Mouse (Mus musculus) Patski (cell line): Measurements from ENCODE around the gene Odf3. TPM values are rescaled to one million over a fixed set of nuclear protein-coding genes. Genes with fewer than 3 reads are reported as not detected.

Experiments used
- ATAC-seq: fragments of 100-300 bp; one replicate; pipeline ENCODE4 v1.8.0; 2021
- CTCF ChIA-PET: fragments of 350-600 bp; sonication (Branson Sonifier 250); formaldehyde crosslinking; loops from one replicate; lab custom pipeline; 2022; ENCODE audit warnings: inconsistent platforms; lab: Charles Lee
- POLR2A ChIA-PET: fragments of 350-600 bp; sonication (Branson Sonifier 250); formaldehyde crosslinking; loops from one replicate; lab custom pipeline; 2022; ENCODE audit warnings: antibody characterized with exemption, inconsistent platforms; lab: Charles Lee
- DNase-seq: peaks from one replicate; pipeline ENCODE4 v3.0.0-alpha.2; 2011; ENCODE audit warnings: low read depth, low spot score
- H3K27me3 ChIP-seq: fragments of 371-371 bp; one replicate; pipeline ENCODE4 v1.5.1; 2021
- CTCF ChIP-seq: fragments of 100-300 bp; IDR thresholded peaks from one replicate; pipeline ENCODE4 v1.5.1; 2021
- in situ Hi-C: fragments of 300-500 bp; cut with MboI; formaldehyde crosslinking; loops from 3 replicates; pipeline ENCODE4 v1.11.1; 2018; ENCODE audit warnings: low pct_unique_long_range_greater_than_20kb, mixed read lengths
- polyA plus RNA-seq: library from polyadenylated mRNA; unstranded; gene quantifications from one replicate; pipeline ENCODE4 v1.2.3, GENCODE M21; 2021

Gene Odf3
- 0.31 TPM for polyA plus RNA-seq

DNA sequence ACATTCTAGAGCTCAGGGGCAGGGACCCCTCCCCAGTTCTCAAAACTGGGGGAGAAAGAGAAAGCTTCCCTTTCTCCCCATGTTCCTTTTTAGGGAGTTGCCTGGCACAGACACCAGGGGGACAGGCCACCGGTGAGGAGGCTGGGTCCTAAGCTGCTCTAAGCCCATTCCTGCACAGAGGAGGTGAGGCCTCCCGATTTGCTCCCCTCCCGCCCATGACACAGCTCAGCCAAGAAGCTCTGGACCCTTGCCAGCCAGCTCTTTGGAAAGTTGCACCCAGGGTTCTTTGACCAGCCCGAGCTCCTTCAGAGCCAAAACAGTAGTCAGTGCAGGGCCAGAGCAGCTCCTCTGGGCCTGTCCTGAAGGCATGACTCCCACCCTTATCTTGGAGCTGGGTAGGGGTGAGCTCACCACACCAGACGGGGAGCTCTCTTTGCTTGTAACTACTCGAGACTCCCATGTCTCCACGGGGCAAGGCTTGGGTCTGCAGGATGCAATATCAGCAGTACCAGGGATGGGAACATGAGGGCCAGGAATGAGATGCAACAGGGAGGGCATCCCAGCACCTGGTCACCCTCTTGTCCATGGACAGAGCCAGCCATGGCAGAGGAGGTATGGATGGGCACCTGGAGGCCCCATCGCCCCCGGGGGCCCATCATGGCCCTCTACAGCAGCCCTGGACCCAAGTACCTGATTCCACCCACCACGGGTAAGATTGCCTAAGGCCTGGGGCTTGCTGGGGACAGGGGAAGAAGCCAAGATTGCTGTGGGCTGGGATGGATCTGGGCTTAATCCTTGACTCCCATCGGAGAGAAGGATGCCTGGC, at the start of gene Odf3:
Gene Odf3, plus strand, starts transcription at position 51 of the 826 bp plus-strand sequence.
- TF ChIP-seq CTCF = no peak
- ATAC-seq = no peak
- ChIA-PET CTCF (interaction anchor here (1.1 to 1.9 kb wide), 4 partner anchors 56 to 161 kb away, joined by 3 to 6 read pairs (median 4); no protein-coding TSS in a partner anchor), POLR2A (interaction anchor here (1.3 to 1.4 kb wide), 2 partner anchors 9 to 35 kb away, joined by 4 to 6 read pairs; partner anchors contain the start of genes Bet1l and Ric8a)
- H3K27me3 ChIP-seq = no peaks in the 10 kb centered on the region
- no peak for DNase-seq
- in situ Hi-C loops = loop anchor here (10.0 kb wide), 1 partner anchor 327 kb away; the partner anchor contains the start of gene Rnh1

- DNase-seq (no peak), ATAC-seq (no peak)
- ChIA-PET POLR2A (no interaction called here), CTCF (no interaction called here)
- no peak for TF ChIP-seq CTCF
- no peaks in the 10 kb centered on the region for H3K27me3 ChIP-seq
- in situ Hi-C loops = no loop called here
Measured at GRCm38 (mm10) chr7:140798212-140798611, 49.4 kb upstream of the Odf3 start.

DNA sequence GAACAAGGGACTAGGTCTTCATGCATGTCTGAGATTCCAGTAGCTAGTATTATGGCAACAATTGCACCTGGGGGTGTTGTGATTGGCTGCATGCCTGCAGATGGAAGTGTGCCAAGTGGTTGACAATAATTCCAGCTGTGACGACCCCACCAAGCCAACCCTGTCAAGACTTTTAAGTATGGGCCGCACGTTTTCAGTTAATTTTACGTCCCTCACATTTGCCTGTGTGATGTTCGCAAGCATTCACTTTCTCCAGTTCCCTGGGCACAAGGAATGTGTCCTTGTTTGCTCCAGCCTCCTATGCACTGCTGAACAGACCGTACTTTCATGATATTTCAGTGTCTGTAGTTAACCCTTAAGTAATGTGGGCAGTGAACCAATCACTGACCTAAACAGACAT, 45.0 kb upstream of the Odf3 start:
- H3K27me3 ChIP-seq = no peaks in the 10 kb centered on the region
- ATAC-seq (peak; percentile 18), DNase-seq (no peak)
- POLR2A ChIA-PET = no interaction called here
- CTCF ChIA-PET = no interaction called here
- in situ Hi-C loops = no loop called here
- TF ChIP-seq CTCF = no peak

DNA sequence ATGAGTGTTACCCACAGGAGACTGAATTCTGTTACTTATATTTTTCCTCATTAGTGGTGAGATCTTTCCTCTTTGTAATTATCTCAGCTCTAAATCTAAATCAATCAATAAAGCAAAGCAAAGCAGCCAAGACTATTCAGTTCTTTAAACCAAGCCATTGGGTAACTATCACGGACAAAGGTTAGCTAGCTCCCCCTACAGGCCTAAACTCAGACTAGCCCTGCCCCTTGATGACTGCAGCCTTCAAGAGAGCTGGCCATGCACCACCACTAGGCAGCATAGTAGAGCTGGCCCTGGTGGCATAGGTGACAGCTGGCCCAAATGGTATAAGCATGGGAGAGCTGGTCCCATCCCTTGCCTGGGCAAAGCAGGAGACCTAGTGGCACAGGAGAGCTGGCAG, 41.9 kb upstream of the Odf3 start:
- ChIA-PET CTCF (interaction anchor here (1.6 kb wide), 1 partner anchor 10 kb away, joined by 3 read pairs; no protein-coding TSS in a partner anchor), POLR2A (no interaction called here)
- in situ Hi-C loops = no loop called here
- peak; percentile 47 for ATAC-seq
- DNase-seq = no peak
- no peaks in the 10 kb centered on the region for H3K27me3 ChIP-seq
- TF ChIP-seq CTCF = peak; percentile 66

DNA sequence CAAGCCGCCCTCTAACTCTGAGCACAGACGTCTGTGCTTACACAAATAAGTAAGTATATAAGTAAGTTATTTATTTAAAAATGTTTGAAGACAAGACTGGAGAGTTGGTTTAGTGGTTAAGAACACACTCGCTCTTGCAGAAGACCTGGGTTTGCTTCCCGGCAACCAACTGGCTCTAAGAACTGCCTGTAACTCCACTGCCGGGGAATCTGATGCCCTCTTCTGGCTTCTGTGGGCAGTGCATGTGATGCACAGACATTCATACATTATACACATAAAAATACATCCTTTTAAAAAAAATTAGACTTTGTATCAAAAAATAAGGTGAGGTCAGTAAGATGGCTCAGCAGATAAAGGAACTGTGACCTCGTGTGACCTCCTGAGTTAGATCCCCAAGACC, 37.1 kb upstream of the Odf3 start:
- peak; percentile 50 for TF ChIP-seq CTCF
- ChIA-PET POLR2A (no interaction called here), CTCF (no interaction called here)
- in situ Hi-C loops = no loop called here
- ATAC-seq = no peak
- no peaks in the 10 kb centered on the region for H3K27me3 ChIP-seq
- DNase-seq = no peak

DNA sequence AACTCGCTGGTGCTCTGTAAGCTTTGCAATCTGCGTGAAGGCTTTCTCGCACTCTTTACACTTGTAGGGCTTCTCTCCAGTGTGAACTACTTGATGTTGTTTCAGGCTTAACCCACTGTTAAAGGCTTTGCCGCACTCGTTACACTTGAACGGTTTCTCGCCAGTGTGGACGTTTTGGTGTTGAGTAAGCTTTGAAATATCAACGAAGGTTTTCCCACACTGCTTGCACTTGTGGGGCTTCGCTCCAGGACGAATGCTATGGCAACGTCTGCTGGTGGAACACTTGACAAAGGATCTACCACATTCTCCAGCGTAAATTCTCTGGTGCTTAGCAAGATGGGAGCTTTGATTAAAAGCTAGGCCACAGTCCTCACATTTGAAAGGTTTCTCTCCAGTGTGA, 35.9 kb upstream of the Odf3 start:
- ChIA-PET POLR2A (no interaction called here), CTCF (interaction anchor here (1.7 kb wide), 1 partner anchor 17 kb away, joined by 5 read pairs; no protein-coding TSS in a partner anchor)
- H3K27me3 ChIP-seq = no peaks in the 10 kb centered on the region
- DNase-seq (no peak), ATAC-seq (peak; percentile 64)
- no peak for TF ChIP-seq CTCF
- in situ Hi-C loops = no loop called here

DNA sequence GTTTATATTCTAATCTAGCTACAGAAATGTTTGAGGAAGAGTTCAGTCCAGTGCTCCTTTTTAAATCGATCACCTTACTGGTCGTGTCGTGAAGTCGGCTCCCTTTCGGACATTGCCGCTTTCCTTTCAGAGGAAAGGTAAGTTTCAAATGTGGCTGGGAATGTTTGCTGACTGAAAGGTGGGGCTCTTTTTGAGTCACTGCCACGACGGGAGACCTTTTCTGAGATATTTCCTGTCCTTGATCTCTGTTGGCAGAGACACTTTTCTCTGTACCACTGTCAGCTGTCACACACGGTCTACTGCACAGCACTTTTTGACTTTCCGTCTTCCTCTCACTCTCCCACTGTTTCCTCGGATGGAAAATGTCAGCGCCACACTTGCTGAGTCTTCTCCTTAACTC, 34.8 kb upstream of the Odf3 start:
- DNase-seq (no peak), ATAC-seq (no peak)
- ChIA-PET POLR2A (no interaction called here), CTCF (interaction anchor here (1.7 kb wide), 1 partner anchor 16 kb away, joined by 5 read pairs; no protein-coding TSS in a partner anchor)
- in situ Hi-C loops = no loop called here
- no peaks in the 10 kb centered on the region for H3K27me3 ChIP-seq
- no peak for TF ChIP-seq CTCF

- ChIA-PET CTCF (interaction anchor here (1.7 to 2.0 kb wide), 2 partner anchors 9 to 12 kb away, joined by 6 read pairs; no protein-coding TSS in a partner anchor), POLR2A (no interaction called here)
- ATAC-seq (no peak), DNase-seq (no peak)
- in situ Hi-C loops = no loop called here
- no peak for TF ChIP-seq CTCF
- H3K27me3 ChIP-seq = no peaks in the 10 kb centered on the region
Measured at GRCm38 (mm10) chr7:140820173-140820572, 27.4 kb upstream of the Odf3 start.

DNA sequence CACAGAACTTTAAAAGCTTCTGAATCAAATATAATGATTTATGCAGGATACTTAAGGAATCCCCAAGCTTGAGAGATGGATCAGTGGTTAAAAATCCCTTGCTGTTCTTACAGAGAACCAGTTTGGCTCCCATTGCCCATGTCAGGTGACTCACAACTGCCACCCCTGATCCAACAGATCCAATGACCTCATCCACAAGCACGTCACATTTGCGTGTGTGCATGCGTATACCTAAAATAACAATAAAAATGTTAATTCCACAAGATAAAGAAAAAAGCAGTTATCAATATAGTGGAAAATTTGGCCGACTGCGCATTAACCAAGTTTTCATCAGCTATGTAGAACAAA, 26.3 kb upstream of the Odf3 start:
- ATAC-seq (no peak), DNase-seq (no peak)
- no peak for TF ChIP-seq CTCF
- CTCF ChIA-PET = interaction anchor here (1.7 to 2.0 kb wide), 2 partner anchors 8 to 13 kb away, joined by 6 read pairs; no protein-coding TSS in a partner anchor
- in situ Hi-C loops = no loop called here
- no peaks in the 10 kb centered on the region for H3K27me3 ChIP-seq
- POLR2A ChIA-PET = no interaction called here

GRCm38 (mm10) chr7:140821653-140822329, 25.8 kb upstream of the Odf3 start, which contains the start of gene Zfp941:
Zfp941 (minus strand) TSS chr7:140822178.
- ATAC-seq (no peak), DNase-seq (no peak)
- ChIA-PET CTCF (interaction anchor here (2.0 kb wide), 1 partner anchor 13 kb away, joined by 6 read pairs; no protein-coding TSS in a partner anchor), POLR2A (no interaction called here)
- no peak for TF ChIP-seq CTCF
- in situ Hi-C loops = no loop called here
- no peaks in the 10 kb centered on the region for H3K27me3 ChIP-seq
